Mouse (Mus musculus) induced T-regulatory cell, adult 2 months (primary cell): ENCODE measurements around the gene Enkur.
"Not testable (repeated sequence)": the region's sequence is repeated elsewhere in the genome, so short reads cannot be mapped to it uniquely, and the experiment has no call there.

Experiments
- DNase-seq: peaks from one replicate; pipeline ENCODE4 v3.0.0-alpha.2; 2012; ENCODE audit warnings: low read depth

Gene Enkur

DNA sequence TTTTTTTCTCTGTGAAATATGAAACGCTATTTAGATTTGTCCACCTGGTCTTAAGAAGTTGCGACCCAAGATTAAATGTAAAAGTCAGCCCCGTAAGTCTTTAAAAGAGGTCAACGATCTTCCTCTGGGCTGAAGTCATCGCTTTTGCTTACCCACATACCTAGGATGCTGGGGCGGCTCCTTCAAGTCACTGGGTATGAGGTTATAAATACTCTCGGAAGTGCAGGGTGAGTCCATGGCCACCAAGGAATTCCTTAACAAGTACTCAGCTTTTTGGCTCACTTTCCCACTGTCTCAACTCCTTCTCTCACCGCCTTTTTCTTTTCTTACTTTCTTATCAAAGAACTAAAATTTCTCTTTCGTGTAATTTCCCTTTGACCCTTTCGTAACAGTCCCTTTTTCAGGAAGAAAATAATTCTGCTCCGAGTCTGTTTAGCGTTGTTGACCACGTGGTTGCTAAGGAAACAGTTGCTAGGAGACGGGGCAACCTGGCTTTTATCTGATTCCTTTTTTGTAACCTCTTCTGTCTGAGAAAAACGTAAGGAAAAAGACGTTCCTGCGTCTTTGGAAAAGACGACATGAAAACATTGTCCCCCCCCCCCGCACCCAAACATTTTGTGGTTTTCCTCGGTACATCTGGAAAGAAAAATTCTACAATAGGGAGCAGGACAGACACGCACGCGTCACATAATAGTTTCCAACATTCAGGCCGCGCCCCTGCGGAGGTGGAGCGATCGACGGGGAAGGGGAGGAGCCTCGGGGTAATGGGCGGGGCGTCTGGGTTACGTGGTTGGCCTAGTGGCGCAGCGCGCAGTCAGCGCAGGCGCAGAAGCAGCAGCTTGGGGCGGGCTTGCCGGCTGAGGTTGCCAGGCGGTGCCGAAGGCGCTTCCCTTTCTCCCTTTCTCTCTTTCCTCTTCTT lies at the start of gene Enkur, which contains the start of gene Thnsl1:
Gene Enkur (minus strand): TSS at position 454 of the 919 bp plus-strand sequence.
Gene Thnsl1 (plus strand): TSS at position 813 of the 919 bp plus-strand sequence.
- DNase-seq: peak; percentile 99

- no peak for DNase-seq
Observed at GRCm38 (mm10) chr2:21254308-21254707, 49.1 kb upstream of the Enkur start.

- DNase-seq: no peak
Observed at GRCm38 (mm10) chr2:21253644-21254043, 48.5 kb upstream of the Enkur start.

- no peak for DNase-seq
Observed at GRCm38 (mm10) chr2:21245477-21246102, 40.4 kb upstream of the Enkur start.

GRCm38 (mm10) chr2:21244986-21245385 lies 39.8 kb upstream of the Enkur start:
- DNase-seq: no peak

GRCm38 (mm10) chr2:21244104-21244503 lies 38.9 kb upstream of the Enkur start:
- not testable (repeated sequence) for DNase-seq

DNA sequence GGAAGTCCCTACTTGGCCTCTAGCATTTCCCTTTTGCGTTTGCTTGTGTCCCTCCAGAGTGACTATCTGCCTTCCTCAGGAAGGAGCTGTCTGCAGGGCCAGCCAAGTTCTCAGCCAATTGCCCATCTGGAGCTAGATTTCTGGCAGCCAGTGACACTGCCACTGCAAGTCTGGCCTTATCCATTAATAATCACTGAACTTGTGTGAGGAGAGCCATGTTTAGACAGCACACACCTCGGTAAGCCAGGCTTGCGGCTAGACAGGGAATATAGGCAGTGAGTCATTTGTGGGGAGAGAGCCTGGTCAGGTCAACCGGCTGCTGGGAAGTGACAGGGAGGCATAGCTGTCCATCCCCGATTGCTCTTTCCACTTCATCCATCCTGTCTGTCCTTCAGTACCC lies 31.7 kb upstream of the Enkur start:
- DNase-seq: no peak

DNA sequence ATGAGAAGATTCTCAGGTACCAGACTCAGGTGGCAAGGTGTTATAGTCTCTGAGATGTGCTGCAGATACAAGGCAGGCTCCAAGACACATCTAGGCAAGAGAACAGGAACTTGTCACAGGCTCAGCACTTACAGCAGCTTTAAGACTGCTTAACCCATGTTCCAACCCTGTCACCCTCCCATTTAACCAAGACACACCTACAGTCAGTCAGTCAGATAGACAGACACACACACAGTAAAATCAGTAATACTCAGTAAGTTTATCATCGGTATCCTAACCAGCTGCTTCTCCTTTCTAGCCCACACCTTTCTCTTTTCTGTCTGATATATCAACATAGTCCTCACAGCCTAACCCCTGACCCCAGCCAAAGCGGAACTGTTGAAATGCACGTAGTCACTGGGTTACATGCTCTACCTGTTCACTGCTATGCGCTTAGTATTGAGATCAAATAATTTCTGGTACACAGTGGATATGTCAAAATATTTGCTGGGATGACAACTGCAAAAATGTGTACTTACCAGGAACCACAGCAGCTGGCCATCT lies 30.8 kb upstream of the Enkur start:
- no peak for DNase-seq

DNA sequence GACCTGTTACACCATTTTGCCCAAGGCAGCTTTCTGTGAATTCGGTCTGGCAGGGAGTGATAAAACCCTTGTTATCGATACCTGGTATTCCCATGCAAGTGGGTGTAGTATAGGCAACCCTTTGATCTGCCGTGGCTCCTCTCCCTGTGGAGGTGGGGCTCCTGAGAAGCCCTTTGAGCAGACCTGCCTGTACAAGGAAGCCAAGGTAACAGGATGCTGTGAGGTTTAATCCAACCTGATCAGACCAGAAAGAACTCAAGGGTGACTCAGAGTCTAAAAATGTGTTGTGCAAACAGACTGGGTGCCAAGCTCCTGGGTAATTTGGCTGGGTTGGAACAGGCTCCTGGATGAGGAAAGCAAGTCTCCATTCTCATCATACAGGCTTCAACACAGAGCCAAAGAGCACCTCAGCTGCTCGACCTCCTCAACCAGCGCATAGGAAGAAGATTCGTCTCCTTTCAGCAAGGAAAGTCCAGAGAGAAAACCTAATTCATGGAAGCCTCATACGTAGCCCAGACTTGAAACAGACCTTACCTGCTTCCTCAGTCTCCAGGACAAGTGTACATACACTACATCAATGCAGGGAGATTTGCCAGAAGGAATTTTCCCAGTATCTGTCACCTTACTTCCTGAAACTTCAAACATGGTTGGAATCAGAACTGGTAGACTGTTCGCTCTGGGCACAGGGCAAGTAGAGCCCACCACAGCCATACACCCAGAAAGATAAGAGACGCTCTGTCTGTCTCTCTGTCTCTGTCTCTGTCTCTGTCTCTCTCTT lies 29.9 kb upstream of the Enkur start:
- no peak for DNase-seq

DNA sequence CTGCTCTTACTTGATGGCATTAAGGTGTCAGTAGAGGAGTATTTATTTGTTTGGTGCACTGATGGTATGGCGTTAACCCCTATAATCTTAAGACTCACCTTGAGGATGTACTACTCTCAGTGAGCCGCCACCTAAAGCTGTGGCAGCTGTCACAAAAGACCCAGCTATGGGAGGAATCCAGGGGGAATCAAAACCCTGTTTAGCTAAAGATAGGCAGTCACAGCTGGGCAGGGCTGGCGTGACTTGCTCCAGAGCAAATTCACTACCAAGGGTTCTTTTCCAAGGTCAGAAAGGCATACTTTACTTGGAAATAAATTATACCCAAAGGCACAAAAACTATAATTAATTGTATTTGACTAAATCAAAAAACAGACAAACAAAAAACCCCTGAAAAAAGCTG lies 26.0 kb upstream of the Enkur start:
- DNase-seq: no peak

- DNase-seq: no peak
Observed at GRCm38 (mm10) chr2:21230276-21230675, 25.1 kb upstream of the Enkur start.

GRCm38 (mm10) chr2:21222453-21223384 lies 17.6 kb upstream of the Enkur start:
- peak; percentile 15 for DNase-seq

- DNase-seq: no peak
Observed at GRCm38 (mm10) chr2:21215284-21215683, 10.1 kb upstream of the Enkur start.

GRCm38 (mm10) chr2:21214322-21214721 lies 9.2 kb upstream of the Enkur start:
- DNase-seq: no peak

GRCm38 (mm10) chr2:21211361-21211760 lies 6.2 kb upstream of the Enkur start:
- no peak for DNase-seq

- no peak for DNase-seq
Observed at GRCm38 (mm10) chr2:21206278-21206677, 1.1 kb upstream of the Enkur start.

DNA sequence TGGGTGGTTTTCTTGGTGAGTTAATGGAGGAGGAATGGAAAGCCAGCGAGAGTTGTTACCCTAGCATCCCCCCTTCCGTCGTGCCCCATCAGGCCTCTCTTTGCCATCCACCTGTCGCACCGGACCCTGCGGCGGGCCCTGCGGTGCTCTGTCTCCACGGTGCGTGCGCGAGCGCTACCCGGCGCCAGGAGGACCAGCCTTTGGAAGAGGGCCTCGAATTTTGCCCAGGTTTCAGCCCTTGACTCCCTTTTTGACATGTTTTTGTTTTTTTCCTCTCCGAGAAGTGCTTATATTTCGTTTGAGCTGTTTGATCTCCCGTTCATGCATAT lies 630 bp upstream of the Enkur start:
- no peak for DNase-seq

DNA sequence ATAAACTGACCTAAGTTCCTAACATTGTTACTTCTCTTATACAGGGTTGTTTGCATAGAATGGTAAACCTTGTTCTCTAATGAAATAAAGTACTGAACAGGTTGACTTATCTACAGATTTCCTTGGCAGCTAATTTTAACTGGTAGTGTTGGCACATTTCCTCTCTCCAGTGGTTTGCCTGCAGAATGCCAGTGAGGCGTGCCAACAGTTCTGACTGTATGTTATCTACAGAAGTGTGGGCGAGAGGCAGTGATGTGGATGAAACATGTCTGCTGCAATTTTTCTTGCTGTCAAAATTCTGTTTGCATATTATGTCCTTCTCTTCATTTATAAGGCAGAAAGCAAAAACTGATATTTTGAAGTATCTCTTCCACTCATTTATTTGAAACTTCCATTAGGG lies 2.4 kb downstream of the Enkur start:
- DNase-seq: no peak

GRCm38 (mm10) chr2:21199051-21199450 lies 6.1 kb downstream of the Enkur start:
- DNase-seq: no peak

- DNase-seq: no peak
Observed at GRCm38 (mm10) chr2:21195233-21195632, 9.9 kb downstream of the Enkur start.

- DNase-seq: no peak
Observed at GRCm38 (mm10) chr2:21191232-21191631, 13.9 kb downstream of the Enkur start.
